Mouse (Mus musculus) mouse trophoblast stem cell (cell line): ENCODE results near the gene Grin3b.

Experiments used
- in situ Hi-C, 2 experiments: fragments of 300-500 bp; cut with MseI, MboI; formaldehyde crosslinking; loops; 2 replicates in 1 of 2; 3 replicates in 1 of 2; pipeline ENCODE4 v1.15.1; 2025

Grin3b gene

DNA sequence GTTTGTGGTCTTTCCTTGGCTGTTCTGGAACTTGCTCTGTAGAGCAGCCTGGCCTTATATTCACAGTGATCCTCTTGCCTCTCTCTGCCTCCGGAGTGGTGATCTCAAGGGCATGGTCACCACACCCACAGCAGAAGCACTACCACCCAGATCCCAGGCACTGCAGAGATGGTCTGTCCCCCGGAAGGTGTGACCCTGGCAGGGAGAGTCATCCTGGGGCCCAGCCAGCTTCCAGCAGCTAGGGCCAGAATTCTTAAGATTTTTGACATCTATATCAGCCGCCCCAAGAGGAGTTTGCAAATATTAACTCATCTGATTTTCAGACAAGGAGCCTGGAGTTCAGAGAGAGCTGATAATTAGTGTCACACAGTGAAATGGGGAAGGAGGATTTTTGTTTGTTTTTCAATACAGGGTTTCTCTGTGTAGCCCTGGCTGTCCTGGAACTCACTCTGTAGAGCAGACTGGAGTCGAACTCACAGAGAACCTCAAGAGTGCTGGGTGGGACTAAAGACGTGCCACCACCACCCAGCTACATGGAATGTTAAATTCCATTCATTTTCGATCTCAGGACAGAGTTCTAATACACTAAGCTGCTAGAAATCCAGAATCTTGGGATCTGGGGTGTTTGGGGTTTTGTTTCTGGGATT, 15.8 kb downstream of the Grin3b start:
- in situ Hi-C loops, result no loop called here

DNA sequence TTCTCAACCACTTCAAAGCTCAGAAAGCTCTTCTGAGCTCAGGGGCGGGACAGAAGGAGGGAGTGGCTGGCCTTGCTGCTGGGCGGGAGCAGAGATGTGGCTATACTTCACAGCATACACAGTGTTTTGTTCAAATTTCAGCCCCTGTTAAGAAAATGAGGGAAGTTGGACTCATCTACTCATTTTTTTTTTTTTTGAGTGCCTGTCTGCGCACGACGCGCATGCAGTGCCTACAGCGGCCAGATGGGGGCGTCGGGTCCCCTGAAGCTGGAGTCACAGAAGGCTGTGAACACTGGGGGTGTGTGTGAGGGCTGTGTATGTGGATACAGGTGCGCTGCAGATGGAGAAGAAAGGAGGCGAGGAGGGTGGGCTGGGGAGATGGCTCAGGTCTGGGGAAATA, 16.4 kb downstream of the Grin3b start:
- in situ Hi-C loops, result no loop called here

DNA sequence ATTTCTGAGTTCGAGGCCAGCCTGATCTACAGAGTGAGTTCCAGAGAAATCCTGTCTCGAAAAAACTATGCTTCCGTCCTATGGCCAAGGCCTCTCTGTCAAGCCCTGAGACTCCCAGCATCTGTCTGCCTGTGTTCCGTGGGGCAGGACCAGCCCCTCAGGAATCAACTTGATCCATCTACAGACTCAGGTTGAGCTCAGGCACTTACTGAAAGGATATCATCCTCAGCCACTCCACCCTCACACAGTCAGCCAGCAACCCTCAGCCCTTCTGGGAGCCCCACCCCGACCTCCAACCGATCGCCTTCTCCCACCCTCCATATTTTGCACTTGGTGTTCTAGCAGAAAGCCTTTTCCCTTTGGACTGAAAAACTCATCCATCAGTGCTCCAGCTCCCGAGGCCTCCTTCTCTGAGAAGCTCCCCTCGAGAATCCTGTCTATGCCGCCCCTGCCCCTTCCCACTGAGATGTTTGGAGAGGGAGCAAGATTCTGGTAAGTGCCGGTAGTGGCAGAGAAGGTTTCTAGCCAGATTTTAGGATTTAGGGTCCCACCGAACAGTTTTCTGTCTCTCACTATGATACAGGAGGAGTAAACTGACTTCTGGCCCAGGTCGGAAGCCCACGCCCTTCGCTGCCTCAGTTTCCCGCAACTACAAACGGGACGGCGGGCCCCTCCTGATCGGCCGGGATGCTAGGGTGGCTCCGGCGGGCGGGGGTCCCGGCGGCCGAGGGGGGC, 17.4 kb downstream of the Grin3b start:
- in situ Hi-C loops, result no loop called here

DNA sequence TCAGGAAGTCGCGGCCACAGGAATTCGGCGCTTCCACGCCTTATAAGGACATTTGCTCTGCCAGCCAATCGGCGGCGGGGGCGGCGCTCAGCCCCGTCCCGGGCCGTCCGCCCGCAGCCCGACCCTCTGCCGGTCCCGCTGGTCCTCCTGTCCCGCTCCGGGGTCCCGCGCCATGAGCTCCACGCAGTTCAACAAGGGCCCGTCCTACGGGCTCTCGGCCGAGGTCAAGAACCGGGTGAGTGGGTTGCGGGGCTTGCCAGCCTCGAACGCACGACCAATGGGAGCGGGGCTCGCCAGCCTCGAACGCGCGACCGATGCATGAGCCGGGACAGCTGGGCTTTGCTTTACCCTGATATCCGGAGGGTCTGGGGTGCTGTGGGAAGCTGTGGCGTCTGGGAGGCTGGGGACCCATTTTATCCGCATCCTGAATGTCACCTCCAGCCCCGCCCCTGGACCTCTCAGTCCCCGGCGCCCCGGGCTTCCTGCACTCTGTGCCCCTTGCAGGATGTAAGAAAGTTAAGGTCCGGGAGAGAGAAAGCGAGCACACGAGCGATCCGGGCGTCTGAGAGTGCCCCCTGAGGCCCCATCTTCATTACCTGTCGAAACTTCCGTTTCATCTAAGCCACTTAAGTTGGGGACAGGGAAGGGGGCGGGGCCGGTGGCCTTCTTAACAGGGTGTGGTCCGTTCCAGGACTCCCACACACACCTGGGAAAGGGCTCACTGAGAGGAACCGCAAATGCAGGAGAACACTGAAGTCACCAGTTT, 18.2 kb downstream of the Grin3b start, which contains the start of gene Cnn2:
Gene Cnn2 (plus strand): TSS at position 79 of the 766 bp plus-strand sequence.
- in situ Hi-C loops, result no loop called here

DNA sequence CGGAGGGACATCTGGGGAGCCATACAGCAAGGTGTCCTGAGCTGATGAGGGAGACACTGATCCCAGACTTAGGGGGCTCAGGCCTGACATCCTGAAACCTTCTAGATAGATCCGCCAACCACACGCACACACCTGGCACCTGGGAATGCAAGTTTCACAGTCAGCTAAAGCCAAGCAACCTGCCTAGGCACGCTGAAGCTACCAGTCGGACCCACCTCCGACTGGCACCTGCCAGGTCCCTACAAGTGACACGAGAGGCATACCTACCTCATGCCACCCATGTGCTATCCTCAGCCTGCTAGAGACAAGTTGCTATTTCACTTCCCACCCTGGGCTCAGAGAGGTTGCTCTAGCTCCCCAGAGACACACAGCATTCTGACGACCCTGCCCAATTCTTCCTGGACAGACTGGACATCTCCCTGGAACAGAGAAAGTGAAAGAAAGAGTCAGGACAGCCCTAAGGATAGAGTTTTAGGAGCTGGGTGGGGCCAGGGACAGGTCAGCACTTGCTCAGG, 18.8 kb downstream of the Grin3b start:
- in situ Hi-C loops, result no loop called here

DNA sequence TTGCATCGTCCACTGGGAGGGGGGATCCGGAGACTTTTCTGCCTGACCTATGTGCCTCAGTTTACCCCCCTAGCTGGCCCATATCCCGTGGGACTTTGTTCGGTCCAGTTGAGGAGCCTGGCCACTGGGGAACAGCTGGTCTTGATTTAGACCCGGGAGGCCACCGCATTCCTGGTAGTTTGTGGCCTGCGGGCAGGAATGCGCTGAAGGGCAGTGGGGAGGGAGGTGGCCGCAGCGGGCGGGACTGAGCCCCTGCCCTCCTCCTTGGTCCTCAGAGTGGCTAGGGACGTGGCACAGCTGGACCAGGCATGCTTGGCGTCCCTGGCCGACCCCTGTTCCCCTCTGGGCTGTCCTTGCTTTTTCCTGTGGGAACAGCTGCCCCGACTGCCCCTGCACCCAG, 19.4 kb downstream of the Grin3b start:
- in situ Hi-C loops, result no loop called here

DNA sequence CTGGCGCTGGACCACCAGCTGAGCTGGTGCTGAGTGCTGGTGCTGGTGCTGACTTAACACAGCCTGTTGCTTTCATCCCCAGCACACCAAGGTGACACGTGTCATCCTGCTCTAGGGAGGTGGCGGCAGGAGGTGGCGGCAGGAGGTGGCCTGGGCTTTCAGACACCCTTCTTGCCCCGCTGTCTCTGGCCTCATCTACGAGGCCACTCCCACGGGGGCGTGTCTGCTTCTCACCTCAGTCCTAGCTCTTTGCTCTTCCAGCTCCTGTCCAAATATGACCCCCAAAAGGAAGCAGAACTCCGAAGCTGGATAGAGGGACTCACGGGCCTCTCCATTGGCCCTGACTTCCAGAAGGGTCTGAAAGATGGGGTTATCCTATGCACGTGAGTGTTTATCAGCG, 20.6 kb downstream of the Grin3b start:
- in situ Hi-C loops, result no loop called here

DNA sequence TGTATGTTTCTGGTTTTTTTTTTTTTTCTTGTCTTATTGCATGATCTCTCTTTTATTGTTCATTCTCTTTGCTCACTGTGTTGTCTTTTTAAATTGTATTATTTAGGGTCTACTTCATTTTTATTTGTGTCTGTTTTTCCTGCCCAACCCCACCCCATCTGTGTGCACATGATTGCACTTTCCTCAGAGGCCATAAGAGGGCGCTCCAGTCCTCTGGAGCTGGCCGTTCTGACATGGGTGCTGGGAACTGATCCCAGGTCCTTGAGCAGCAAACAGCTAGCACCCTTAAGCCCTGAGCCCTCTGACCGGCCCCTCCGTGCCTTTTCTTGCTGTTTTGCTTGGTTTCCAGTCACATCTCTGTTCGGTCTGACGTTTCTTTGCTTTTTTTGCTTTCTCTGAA, 21.0 kb downstream of the Grin3b start:
- in situ Hi-C loops, result no loop called here

DNA sequence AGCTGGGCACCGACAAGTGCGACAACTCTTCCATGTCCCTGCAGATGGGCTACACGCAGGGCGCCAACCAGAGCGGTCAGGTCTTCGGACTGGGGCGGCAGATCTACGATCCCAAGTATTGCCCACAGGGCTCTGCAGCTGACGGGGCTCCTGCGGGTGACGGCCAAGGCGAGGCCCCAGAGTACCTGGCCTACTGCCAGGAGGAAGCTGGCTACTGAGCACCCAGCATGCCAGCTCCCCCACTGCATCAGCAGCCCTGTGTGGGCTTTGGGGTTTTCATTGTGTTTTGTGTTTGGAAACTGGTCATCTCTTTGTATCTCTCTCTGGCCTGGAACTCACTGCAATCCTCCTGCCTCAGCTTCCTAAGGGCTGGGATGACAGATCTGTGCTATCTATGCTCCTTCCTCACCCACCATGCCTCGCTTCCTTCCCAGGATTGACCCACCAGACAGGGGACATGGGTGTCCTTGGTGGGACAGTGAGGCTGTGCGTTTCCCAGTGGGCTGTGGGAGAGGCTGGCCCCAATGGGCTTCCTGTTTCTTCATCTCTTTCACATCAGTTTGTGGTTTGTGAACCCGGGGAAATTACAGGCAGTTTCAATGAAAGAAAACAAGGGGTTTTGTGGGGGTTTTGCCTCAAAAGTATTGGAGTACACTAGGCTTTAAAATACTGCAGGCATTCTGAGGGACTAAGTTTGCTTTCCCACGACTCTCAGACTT, 24.0 kb downstream of the Grin3b start:
- in situ Hi-C loops, result no loop called here

DNA sequence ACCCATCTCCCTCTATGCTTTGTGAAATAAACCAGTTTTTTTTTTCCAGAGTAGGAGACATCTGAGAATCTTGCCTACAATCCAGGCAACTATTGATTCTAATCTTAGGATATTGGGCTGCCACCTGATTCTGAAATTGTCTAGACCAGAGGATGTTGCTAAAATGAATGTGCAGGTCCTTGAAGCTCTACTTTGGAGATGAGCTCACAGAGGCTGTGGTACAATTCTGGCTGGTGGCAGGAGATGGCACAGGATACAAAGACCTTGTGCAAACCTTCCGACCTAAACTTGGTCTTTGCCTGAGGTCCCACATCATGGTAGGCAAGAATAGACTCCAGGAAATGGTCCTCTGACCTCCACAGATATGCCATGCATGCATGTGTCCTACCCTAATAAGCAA, 25.1 kb downstream of the Grin3b start:
- in situ Hi-C loops, result no loop called here

DNA sequence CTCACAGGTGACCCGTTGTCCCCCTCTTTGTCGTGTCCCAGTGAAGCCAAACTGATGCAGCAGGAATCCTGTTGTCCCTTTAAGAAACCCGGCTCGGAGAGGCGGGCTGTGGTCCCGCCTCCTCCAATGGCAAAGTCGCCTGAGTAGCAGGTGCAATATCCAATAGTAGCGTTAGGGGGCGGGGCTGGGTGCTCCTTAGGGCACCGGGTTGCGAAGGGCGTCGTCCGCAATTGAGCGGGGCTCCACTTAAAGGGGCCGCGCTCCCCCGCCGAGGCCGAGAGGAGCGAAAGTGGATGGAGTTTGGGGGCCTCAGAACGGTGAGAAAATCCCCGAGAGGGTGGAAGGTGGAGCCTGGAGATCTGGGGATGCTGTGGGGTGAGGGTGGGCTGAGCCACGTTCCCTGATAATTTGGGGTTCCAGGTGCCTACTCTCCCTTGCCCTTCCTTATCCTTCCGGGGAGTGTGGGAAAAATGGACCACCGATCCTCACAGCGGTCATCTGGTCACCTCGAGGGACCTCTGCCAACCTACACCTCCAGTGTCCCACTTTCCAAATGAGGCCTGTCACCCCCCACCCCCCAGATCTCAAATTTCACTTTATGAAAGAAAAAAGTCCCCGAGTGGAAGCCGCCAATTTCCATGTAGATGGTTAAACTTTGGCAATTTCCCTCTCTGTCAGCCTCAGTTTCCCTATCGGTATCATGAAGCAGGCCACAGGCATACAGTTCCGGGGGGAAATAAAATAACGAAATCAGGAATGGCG, 25.9 kb downstream of the Grin3b start, which contains the start of gene Abca7:
Gene Abca7 (plus strand): TSS at position 223 of the 762 bp plus-strand sequence.
- in situ Hi-C loops, result no loop called here

DNA sequence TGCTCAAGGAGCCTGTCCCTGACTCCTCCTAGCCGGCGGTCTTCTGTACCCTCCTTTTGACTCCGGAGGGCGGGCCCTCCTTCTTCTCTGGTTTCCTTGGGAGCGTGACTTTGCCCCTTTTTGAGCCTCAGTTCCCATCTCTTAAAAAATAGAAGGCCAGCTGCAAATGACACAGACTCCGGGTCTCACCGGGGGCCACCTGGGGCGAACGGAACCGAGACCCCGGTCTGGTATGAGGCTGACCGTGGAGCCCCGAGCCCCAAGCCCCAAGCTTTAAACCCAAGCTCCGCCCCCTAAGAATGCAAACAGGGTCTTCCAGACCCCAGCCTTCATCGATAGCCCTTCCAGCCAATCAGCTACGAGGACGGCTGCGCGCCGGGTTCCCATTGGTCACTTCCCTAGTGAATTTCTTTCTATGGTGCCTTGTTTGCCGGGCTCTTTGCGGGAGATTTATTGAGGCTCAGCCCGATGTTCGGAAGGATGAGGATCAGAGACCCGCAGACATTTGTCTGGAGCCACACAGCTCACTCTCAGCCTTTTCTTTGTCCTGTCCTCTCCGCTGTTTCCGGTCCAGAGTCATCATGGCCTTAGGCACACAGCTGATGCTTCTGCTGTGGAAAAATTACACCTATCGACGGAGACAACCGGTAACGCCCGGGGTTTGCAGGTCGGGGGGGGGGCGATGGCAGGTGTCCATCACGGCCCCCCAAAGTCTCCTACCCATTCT, 26.7 kb downstream of the Grin3b start:
- in situ Hi-C loops, result no loop called here

DNA sequence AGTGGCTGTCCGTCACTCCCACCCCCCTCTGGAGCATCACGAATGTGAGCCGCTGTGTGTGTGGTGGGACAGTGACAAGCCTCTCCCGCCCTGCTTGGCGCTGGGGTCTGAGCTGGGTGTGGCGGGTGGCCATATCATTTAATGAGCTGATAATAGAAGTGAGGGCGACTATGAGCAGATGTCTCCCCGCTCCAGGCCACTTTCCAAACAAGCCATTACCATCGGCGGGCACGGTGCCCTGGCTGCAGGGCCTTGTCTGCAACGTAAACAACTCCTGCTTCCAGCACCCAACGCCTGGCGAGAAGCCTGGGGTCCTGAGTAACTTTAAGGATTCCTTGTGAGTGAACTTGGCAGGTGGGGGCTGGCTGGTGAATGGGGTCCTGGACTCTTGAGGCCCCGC, 27.3 kb downstream of the Grin3b start:
- in situ Hi-C loops, result no loop called here

DNA sequence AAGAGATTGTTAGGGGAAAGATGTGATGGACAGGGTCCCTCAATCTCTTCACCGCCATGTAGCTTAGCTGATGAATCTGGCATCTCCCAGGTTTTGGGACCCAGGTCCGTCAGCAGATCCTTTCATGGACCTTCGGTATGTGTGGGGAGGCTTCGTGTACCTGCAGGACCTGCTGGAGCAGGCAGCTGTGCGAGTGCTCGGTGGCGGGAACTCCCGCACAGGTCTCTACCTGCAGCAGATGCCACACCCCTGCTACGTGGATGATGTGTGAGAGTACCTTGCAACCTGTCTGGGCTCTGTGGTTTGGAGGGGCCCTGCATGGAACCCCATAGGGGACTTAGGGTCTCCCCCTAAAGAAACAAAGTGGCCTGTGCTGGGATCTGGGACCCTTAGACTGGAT, 31.4 kb downstream of the Grin3b start:
- in situ Hi-C loops, result no loop called here

DNA sequence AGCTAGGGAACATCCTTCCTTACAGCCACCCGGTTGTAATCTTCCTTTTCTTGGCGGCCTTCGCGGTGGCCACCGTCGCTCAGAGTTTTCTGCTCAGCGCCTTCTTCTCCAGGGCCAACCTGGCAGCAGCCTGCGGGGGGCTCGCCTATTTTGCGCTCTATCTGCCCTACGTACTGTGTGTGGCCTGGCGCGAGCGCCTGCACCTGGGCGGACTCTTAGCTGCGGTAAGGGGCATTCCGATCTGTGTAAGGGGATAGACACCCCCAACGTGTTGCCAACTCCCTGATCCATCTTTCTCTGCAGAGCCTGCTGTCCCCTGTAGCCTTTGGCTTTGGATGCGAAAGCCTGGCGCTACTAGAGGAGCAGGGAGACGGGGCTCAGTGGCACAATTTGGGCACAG, 32.3 kb downstream of the Grin3b start:
- in situ Hi-C loops, result no loop called here

DNA sequence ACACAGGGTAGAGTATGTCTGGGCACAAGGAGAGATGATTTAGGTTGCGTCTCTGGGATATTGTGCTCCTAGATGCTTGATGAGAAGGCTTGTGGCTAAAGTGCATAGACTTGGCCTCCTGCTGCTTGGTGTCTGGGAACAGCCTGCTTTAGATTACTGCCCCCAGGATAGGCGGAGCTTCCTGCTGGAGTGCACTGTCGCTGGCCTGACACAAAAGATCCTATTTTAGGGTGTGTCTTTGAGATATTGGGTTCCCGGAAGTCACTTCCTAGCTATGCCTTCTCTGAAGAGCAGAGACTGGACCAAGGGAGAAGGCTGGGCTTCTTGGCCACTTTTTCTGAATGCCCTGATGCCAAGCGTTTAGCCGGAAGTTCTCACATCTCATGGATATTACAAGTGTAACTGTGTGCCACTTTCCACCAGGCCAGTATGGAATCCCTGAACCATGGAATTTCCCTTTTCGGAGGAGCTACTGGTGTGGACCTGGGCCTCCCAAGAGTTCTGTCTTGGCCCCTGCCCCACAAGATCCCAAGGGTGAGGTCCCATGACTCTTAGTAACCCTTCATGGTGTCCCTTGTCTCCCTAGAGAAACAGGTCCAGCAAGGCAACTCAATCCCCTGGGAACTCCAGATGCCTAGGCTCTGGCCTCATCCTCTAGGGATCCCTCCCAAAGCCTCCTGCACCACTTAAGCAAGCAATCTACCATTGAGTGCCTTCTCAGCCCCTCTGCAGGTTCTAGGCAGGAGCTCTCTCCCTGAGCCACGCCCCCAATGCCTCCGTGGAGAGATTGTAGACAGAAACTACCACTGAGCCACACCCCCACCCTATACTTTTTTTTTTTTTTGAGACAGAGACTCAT, 33.1 kb downstream of the Grin3b start:
- in situ Hi-C loops, result no loop called here

DNA sequence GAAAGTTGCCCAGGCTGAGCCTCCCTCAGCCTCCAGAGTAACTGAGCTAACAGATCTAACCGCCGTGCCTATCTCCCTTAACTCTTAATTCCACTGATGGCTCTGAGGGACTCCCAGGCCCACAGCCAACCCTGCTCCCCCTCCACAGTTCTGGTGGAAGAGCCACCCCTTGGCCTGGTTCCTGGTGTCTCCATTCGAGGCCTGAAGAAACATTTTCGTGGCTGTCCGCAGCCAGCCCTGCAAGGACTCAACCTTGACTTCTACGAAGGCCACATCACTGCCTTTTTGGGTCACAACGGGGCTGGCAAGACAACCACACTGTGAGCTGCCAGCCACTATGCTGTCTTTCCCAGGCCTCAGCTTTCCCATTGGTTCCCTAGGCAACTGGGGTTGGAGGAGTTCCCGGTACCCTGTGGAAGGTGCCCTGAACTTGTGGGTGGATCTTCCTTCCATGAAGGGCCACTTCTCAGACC, 33.8 kb downstream of the Grin3b start:
- in situ Hi-C loops, result no loop called here

DNA sequence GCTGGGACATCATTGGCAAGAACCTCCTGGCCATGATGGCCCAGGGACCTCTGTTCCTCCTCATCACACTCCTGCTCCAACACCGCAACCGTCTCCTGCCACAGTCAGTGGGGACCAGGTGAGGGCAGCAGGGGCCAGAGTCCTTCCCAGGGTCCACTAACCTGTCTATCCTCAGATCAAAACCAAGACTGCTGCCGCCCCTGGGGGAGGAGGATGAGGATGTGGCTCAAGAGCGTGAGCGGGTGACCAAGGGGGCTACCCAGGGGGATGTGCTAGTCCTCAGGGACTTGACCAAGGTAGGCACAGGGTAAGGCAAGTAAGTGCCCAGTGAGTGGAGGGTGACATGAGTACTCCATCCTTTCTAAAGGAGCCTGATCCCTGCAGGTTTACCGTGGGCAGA, 41.2 kb downstream of the Grin3b start:
- in situ Hi-C loops, result no loop called here

DNA sequence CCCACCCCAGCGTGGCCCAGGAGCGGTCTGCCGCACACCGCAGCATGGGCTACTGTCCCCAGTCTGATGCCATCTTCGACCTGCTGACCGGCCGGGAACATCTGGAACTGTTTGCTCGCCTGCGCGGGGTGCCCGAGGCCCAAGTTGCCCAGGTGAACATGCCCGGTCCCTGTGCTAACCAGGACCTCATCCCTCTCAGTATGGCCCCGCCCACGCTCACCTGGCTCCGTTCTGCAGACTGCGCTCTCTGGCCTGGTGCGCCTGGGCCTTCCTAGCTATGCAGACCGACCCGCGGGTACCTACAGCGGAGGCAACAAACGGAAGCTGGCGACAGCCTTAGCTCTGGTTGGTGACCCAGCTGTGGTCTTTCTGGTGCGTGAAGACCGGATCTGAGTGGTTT, 43.1 kb downstream of the Grin3b start:
- in situ Hi-C loops, result no loop called here
